Mouse (Mus musculus) T-helper 1 cell (primary cell): Measurements from ENCODE around the gene Rnft2.

Source experiments
- in situ Hi-C: fragments of 300-600 bp; cut with MboI, MseI; formaldehyde crosslinking; loops from one replicate; pipeline ENCODE4 v1.15.1; 2025; ENCODE audit warnings: high pct_unique_total_duplicates

Gene Rnft2

GRCm38 (mm10) chr5:118244606-118245443 lies at the start of gene Rnft2, which contains the start of gene 2410131K14Rik:
Gene Rnft2 (minus strand): TSS chr5:118245116.
Gene 2410131K14Rik (plus strand): TSS chr5:118245227.
- in situ Hi-C loops: no loop called here

GRCm38 (mm10) chr5:118294086-118294864 lies 49.4 kb upstream of the Rnft2 start:
- in situ Hi-C loops: no loop called here

GRCm38 (mm10) chr5:118292476-118292875 lies 47.6 kb upstream of the Rnft2 start:
- in situ Hi-C loops: no loop called here

GRCm38 (mm10) chr5:118291453-118291852 lies 46.5 kb upstream of the Rnft2 start:
- in situ Hi-C loops: no loop called here

- in situ Hi-C loops: no loop called here
These were observed 33.0 kb upstream of the Rnft2 start for GRCm38 (mm10) chr5:118277741-118278495.

- in situ Hi-C loops: no loop called here
These were observed 31.8 kb upstream of the Rnft2 start for GRCm38 (mm10) chr5:118276711-118277110.

- in situ Hi-C loops: no loop called here
These were observed 31.4 kb upstream of the Rnft2 start for GRCm38 (mm10) chr5:118276281-118276680.

- in situ Hi-C loops: loop anchor here (25.0 kb wide), 1 partner anchor 463 kb away; no protein-coding TSS in a partner anchor
These were observed 29.6 kb upstream of the Rnft2 start for GRCm38 (mm10) chr5:118274546-118274945.

- in situ Hi-C loops: loop anchor here (25.0 kb wide), 1 partner anchor 464 kb away; no protein-coding TSS in a partner anchor
These were observed 28.5 kb upstream of the Rnft2 start for GRCm38 (mm10) chr5:118273446-118273845.

- in situ Hi-C loops: loop anchor here (25.0 kb wide), 1 partner anchor 466 kb away; no protein-coding TSS in a partner anchor
These were observed 26.7 kb upstream of the Rnft2 start for GRCm38 (mm10) chr5:118271449-118272110.

- in situ Hi-C loops: loop anchor here (25.0 kb wide), 1 partner anchor 468 kb away; no protein-coding TSS in a partner anchor
These were observed 24.1 kb upstream of the Rnft2 start for GRCm38 (mm10) chr5:118268987-118269386.

GRCm38 (mm10) chr5:118266309-118266708 lies 21.4 kb upstream of the Rnft2 start:
- in situ Hi-C loops: loop anchor here (25.0 kb wide), 1 partner anchor 471 kb away; no protein-coding TSS in a partner anchor

- in situ Hi-C loops: loop anchor here (25.0 kb wide), 1 partner anchor 472 kb away; no protein-coding TSS in a partner anchor
These were observed 20.4 kb upstream of the Rnft2 start for GRCm38 (mm10) chr5:118265366-118265765.

GRCm38 (mm10) chr5:118264279-118264678 lies 19.4 kb upstream of the Rnft2 start:
- in situ Hi-C loops: loop anchor here (25.0 kb wide), 1 partner anchor 473 kb away; no protein-coding TSS in a partner anchor

- in situ Hi-C loops: loop anchor here (25.0 kb wide), 1 partner anchor 475 kb away; no protein-coding TSS in a partner anchor
These were observed 17.5 kb upstream of the Rnft2 start for GRCm38 (mm10) chr5:118262418-118262817.

- in situ Hi-C loops: loop anchor here (25.0 kb wide), 1 partner anchor 476 kb away; no protein-coding TSS in a partner anchor
These were observed 16.3 kb upstream of the Rnft2 start for GRCm38 (mm10) chr5:118261181-118261580.

GRCm38 (mm10) chr5:118260642-118261041 lies 15.7 kb upstream of the Rnft2 start:
- in situ Hi-C loops: loop anchor here (25.0 kb wide), 1 partner anchor 477 kb away; no protein-coding TSS in a partner anchor

- in situ Hi-C loops: loop anchor here (25.0 kb wide), 1 partner anchor 477 kb away; no protein-coding TSS in a partner anchor
These were observed 15.1 kb upstream of the Rnft2 start for GRCm38 (mm10) chr5:118260055-118260454.

GRCm38 (mm10) chr5:118259636-118260035 lies 14.7 kb upstream of the Rnft2 start:
- in situ Hi-C loops: loop anchor here (25.0 kb wide), 1 partner anchor 478 kb away; no protein-coding TSS in a partner anchor

GRCm38 (mm10) chr5:118259152-118259551 lies 14.2 kb upstream of the Rnft2 start:
- in situ Hi-C loops: loop anchor here (25.0 kb wide), 1 partner anchor 478 kb away; no protein-coding TSS in a partner anchor
